Mouse (Mus musculus) midbrain, embryonic 11.5 days (tissue): ENCODE data around the gene Serbp1. TPM values are rescaled to one million over a fixed set of nuclear protein-coding genes. Genes with fewer than 3 reads are reported as not detected.
A peak's percentile ranks its signal among the peaks of the same experiment; 100 is the strongest.

Experiments used
- ATAC-seq: fragments of 200-750 bp; cut with Nextera tagmentation; 2 replicates; pipeline ENCODE4 v1.8.0; 2017; ENCODE audit warnings: moderate TSS enrichment, moderate library complexity; ENCODE audit not compliant: low FRiP score
- DNase-seq: peaks from one replicate; pipeline ENCODE4 v3.0.0; 2015; ENCODE audit warnings: low spot score; ENCODE audit errors: missing footprints
- H3K27ac ChIP-seq: fragments of 300-500 bp; sonication (generic); 2 replicates; pipeline ENCODE4 v1.5.1; 2014; ENCODE audit warnings: low read depth, low read length
- H3K27me3 ChIP-seq: fragments of 300-500 bp; sonication (generic); 2 replicates; pipeline ENCODE4 v1.6.1; 2014; ENCODE audit warnings: mild to moderate bottlenecking, low read length, moderate library complexity, mixed read lengths; ENCODE audit not compliant: control insufficient read depth, insufficient read depth
- H3K36me3 ChIP-seq: fragments of 300-500 bp; sonication (generic); 2 replicates; pipeline ENCODE4 v1.6.1; 2014; ENCODE audit warnings: mild to moderate bottlenecking, low read length, moderate library complexity, mixed read lengths; ENCODE audit not compliant: control insufficient read depth, insufficient read depth
- H3K4me1 ChIP-seq: fragments of 300-500 bp; sonication (generic); 2 replicates; pipeline ENCODE4 v1.6.1; 2014; ENCODE audit warnings: low read length; ENCODE audit not compliant: control insufficient read depth, insufficient read depth
- H3K4me2 ChIP-seq: fragments of 300-500 bp; sonication (generic); 2 replicates; pipeline ENCODE4 v1.6.1; 2014; ENCODE audit warnings: mild to moderate bottlenecking, moderate library complexity
- H3K4me3 ChIP-seq: fragments of 300-500 bp; sonication (generic); 2 replicates; pipeline ENCODE4 v1.5.1; 2014; ENCODE audit warnings: low read depth, low read length
- H3K9ac ChIP-seq: fragments of 300-500 bp; sonication (generic); 2 replicates; pipeline ENCODE4 v1.6.1; 2014; ENCODE audit warnings: low read length
- H3K9me3 ChIP-seq: fragments of 300-500 bp; sonication (generic); 2 replicates; pipeline ENCODE4 v1.6.1; 2016; ENCODE audit warnings: low read length; ENCODE audit not compliant: control insufficient read depth
- WGBS: fragments of 180-500 bp; shearing (Covaris S2); extraction: QIAGEN DNeasy Blood & Tissue Kit; methylation state at CpG from one replicate; pipeline ENCODE4 v1.1.7; 2014; 5-methylcytosine and 5-hydroxymethylcytosine counted together
- polyA plus RNA-seq: library from polyadenylated mRNA; unstranded; fragments of >200 nt; fragmentation: Nextera tagmentation; extraction: Ambion mirVana; gene quantifications from 2 replicates; pipeline ENCODE4 v1.2.1, GENCODE M21; 2014

Serbp1 gene
- polyA plus RNA-seq, 1 experiment from 2014 or later = 547 TPM

DNA sequence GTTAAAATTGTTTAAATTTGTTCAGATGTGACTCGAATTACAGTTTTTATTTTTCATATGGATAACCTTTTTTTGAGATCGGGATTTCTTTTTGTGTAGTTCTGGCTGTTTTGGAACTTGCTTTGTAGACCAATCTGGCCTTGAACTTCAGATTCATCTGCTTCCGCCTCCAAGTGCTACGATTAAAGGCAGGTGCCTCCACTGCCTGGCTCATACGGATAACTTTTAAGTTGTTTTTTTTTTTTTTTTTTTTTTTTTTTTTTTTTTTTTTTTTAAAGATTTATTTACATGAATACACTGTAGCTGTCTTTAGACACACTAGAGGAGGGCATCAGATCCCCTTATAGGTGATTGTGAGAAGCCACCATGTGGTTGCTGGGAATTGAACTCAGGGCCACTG lies 40.0 kb downstream of the Serbp1 start:
- H3K9ac ChIP-seq = no peak overlapping the region
- DNase-seq = no peak
- 91% methylated on average over 5 of the region's 5 CpGs for WGBS

DNA sequence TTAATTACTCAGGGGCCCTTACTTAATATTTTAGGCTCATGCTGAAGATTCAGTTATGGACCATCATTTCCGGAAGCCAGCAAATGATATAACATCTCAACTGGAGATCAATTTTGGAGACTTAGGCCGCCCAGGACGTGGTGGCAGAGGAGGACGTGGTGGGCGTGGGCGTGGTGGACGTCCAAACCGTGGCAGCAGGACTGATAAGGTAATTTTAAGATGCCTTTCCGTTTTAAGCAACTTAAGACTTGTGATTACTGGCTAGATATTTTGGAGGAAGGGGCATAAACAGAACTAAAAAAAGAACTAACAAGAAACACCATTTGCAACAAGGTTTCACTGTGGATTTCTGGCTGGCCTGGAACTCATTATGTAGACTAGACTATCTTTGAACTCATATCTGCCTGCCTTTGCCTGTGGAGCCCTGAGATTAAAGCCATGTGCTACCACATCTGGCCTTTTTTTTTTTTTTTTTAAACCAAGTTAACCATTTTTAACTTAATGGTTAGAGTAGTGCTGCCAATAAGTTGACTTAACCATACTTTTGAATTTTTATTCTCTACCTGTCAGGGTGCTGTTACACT lies 43.7 kb downstream of the Serbp1 start:
- H3K27ac ChIP-seq = no peak overlapping the region
- no peak overlapping the region for H3K4me2 ChIP-seq
- H3K9ac ChIP-seq = no peak overlapping the region
- no peaks in the 10 kb centered on the region for H3K9me3 ChIP-seq
- peaks cover 2% of the 10 kb centered on the region; the same call in 1 of the 2 replicates for H3K36me3 ChIP-seq
- no peak for DNase-seq
- no peaks in the 10 kb centered on the region for H3K27me3 ChIP-seq
- H3K4me3 ChIP-seq = no peak overlapping the region
- 89% methylated on average over 9 of the region's 9 CpGs for WGBS
- no peaks in the 10 kb centered on the region for H3K4me1 ChIP-seq
- no peak for ATAC-seq

More for the DNA sequence above, 40.0 kb downstream of the Serbp1 start:
- ATAC-seq = no peak
- H3K36me3 ChIP-seq = peaks cover 5% of the 10 kb centered on the region; the same call in 1 of the 2 replicates
- H3K4me1 ChIP-seq = no peaks in the 10 kb centered on the region
- no peak overlapping the region for H3K27ac ChIP-seq
- H3K4me2 ChIP-seq = no peak overlapping the region
- no peaks in the 10 kb centered on the region for H3K27me3 ChIP-seq
- no peak overlapping the region for H3K4me3 ChIP-seq
- H3K9me3 ChIP-seq = no peaks in the 10 kb centered on the region

DNA sequence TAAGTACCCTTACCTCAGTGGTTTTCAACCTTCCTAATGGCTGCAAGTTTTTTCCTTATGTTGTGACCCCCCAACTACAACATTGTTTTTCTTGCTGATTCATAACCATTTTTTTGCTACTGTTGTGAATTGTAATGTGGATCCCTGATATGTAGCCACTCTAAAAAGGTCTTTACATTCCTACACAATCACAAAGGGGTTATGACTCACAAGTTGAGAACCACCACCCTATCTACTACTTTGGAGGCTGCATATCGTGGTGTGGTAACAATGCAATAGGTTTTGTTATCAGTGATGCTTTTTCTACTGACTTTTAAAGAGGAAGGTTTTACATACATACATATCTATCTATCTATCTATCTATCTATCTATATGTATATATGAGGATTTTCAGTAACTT lies 44.9 kb downstream of the Serbp1 start:
- Histone ChIP-seq H3K4me1 (no peaks in the 10 kb centered on the region), H3K9ac (no peak overlapping the region), H3K9me3 (no peaks in the 10 kb centered on the region), H3K4me3 (no peak overlapping the region), H3K27ac (no peak overlapping the region), H3K4me2 (no peak overlapping the region), H3K36me3 (peaks cover 2% of the 10 kb centered on the region; the same call in 1 of the 2 replicates), H3K27me3 (no peaks in the 10 kb centered on the region)
- DNase-seq (no peak), ATAC-seq (no peak)
- 91% methylated on average over 1 of the region's 1 CpGs for WGBS

DNA sequence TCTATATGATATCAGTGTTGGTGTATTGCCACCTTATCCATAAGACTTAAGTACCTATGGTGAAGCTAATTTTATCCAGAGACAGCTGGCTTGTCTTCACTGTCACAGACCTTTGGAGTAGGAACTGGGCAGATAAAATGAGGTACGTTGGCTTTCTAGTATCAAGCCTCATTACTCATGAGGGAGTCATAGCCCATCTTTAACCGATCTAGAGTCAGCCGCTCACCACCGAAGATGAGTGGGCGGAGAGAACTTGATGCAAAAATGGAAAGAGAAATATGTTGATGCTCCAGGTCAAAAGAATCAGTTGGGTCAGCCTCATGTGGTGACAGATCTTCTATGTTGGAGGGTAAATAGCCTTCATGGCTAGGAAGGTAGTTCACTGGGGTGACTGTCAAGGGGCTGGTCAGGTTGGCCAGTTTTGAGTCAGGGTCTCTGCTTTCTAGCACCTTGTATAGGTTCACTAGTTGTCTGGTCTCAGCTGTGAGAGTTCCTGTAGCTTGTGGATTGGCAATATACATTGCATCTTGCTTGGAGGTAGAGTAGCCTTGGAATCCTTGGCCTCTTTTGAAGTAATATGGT lies 54.2 kb downstream of the Serbp1 start:
- WGBS = 92% methylated on average over 5 of the region's 5 CpGs
- Histone ChIP-seq H3K27me3 (no peaks in the 10 kb centered on the region), H3K9ac (no peak overlapping the region), H3K9me3 (no peaks in the 10 kb centered on the region), H3K4me2 (no peak overlapping the region), H3K27ac (no peak overlapping the region), H3K36me3 (no peaks in the 10 kb centered on the region; the same call in 1 of the 2 replicates), H3K4me1 (no peaks in the 10 kb centered on the region), H3K4me3 (no peak overlapping the region)
- ATAC-seq = 0 out of 2 replicates have a peak, but pooled peaks have one; percentile 9
- DNase-seq = no peak

DNA sequence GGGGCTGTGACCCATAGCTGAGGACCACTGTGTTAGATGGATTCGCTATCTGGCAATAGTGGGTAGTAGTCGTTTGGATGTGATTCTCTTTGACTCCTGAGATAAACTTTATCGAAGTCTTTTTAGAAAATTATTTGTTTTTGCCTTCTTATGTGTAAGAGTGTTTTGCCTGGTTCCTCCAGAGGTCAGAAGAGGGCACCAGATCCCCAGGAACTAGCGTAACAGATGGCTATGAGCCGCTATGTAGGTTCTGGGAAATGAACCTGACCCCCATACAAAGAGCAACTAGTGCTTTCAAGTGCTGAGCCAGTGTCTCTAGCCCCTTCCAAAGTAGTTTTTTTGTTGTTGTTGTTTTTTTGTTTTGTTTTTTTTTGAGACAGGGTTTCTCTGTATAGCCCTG lies 58.1 kb downstream of the Serbp1 start:
- no peak overlapping the region for H3K27ac ChIP-seq
- no peaks in the 10 kb centered on the region for H3K36me3 ChIP-seq
- H3K4me1 ChIP-seq = no peaks in the 10 kb centered on the region
- H3K9ac ChIP-seq = no peak overlapping the region
- no peak overlapping the region for H3K4me3 ChIP-seq
- ATAC-seq (no peak), DNase-seq (no peak)
- WGBS = 58% methylated on average over 5 of the region's 5 CpGs
- H3K4me2 ChIP-seq = no peak overlapping the region
- no peaks in the 10 kb centered on the region for H3K9me3 ChIP-seq
- H3K27me3 ChIP-seq = no peaks in the 10 kb centered on the region

DNA sequence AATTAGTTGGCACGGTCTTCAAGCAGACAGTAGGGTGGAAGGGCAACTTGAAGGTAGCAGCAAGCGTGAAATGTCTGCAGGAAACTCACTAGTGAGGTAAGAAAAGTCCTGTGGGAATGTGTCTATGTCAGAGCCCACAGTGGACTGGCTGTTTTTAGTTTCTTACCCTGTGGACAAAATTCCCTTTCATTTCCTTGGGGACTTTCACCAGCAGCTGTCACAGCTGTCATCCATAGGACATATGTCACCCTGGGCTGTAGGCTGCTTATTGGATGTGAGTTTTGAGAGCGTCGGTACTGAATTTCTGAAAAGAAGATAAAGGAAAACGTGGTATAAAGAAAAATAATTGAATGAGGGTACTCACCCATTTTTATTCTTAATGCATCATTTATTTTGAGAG lies 60.8 kb downstream of the Serbp1 start:
- H3K27me3 ChIP-seq = no peaks in the 10 kb centered on the region
- H3K4me1 ChIP-seq = no peaks in the 10 kb centered on the region
- no peak overlapping the region for H3K9ac ChIP-seq
- ATAC-seq = no peak
- no peak for DNase-seq
- no peak overlapping the region for H3K27ac ChIP-seq
- no peak overlapping the region for H3K4me3 ChIP-seq
- H3K36me3 ChIP-seq = no peaks in the 10 kb centered on the region
- H3K4me2 ChIP-seq = no peak overlapping the region
- WGBS = 81% methylated on average over 5 of the region's 5 CpGs
- no peaks in the 10 kb centered on the region for H3K9me3 ChIP-seq

DNA sequence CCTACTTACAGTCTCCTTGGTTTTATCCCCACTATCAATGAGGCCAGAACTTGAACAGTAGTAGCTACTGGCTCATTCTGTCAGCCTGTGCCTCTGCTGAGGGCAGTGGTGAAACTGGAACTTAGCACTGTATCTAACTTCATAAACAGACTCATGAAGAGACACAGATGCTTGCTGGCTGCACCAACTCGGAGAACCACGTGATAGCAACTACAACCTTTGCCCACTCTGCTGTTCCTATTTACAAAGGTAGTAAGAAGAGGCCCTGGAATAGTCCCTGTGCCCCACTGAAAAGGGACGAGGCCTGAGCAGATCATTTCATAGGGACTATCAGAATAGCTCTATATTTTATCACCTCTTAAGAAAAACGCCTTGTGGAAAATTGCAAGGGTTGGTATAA lies 62.3 kb downstream of the Serbp1 start:
- no peaks in the 10 kb centered on the region for H3K9me3 ChIP-seq
- no peak overlapping the region for H3K9ac ChIP-seq
- H3K4me1 ChIP-seq = no peaks in the 10 kb centered on the region
- no peaks in the 10 kb centered on the region for H3K36me3 ChIP-seq
- no peaks in the 10 kb centered on the region for H3K27me3 ChIP-seq
- no peak for DNase-seq
- H3K4me2 ChIP-seq = no peak overlapping the region
- ATAC-seq = no peak
- no peak overlapping the region for H3K27ac ChIP-seq
- 78% methylated on average over 4 of the region's 4 CpGs for WGBS
- no peak overlapping the region for H3K4me3 ChIP-seq

DNA sequence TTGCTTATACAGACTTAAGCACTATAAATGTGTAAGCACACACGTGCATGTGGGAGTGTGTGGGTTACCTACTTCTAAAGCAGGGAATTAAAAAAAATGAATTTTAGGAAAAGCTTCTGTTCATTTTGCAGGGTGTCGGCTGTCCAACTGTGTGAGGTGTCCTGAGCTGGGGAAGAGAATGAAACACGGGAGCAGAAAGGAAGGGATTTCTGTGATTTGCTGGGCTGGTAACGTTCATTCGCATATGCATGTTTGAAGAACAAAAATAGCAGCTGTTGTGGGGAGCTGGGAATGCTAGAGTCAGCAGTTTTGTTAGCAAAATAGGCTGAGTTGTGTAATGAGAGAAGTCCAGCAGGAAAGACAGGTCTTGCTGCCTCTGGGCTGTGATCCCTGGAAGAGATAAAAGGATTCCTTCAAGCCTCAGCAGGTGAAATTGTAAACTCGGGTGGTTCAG lies 62.8 kb downstream of the Serbp1 start:
- DNase-seq (no peak), ATAC-seq (no peak)
- H3K4me2 ChIP-seq = no peak overlapping the region
- H3K9ac ChIP-seq = no peak overlapping the region
- no peak overlapping the region for H3K4me3 ChIP-seq
- H3K36me3 ChIP-seq = no peaks in the 10 kb centered on the region
- H3K9me3 ChIP-seq = no peaks in the 10 kb centered on the region
- no peak overlapping the region for H3K27ac ChIP-seq
- WGBS = 62% methylated on average over 6 of the region's 6 CpGs
- H3K27me3 ChIP-seq = no peaks in the 10 kb centered on the region
- no peaks in the 10 kb centered on the region for H3K4me1 ChIP-seq

DNA sequence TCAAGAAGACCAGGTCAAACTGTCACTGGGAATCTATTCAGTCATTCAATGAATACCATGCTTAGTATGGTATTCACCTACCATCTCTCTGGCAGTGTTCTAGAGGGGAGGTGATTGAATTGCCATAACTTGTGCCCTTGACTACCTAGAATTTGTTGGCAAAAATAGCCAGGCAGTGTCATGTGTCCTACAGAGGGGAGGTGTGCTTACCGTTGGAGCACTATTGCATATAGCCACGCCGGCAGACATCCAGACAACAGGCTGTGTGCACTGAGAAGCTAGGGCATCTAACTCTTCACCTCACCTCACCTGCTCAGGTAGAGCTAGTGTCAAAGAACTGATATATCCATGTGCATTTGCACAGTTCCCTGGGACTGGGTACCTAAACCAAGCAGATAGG lies 63.3 kb downstream of the Serbp1 start:
- H3K4me3 ChIP-seq = no peak overlapping the region
- no peak overlapping the region for H3K9ac ChIP-seq
- no peaks in the 10 kb centered on the region for H3K27me3 ChIP-seq
- DNase-seq (no peak), ATAC-seq (no peak)
- H3K9me3 ChIP-seq = no peaks in the 10 kb centered on the region
- H3K27ac ChIP-seq = no peak overlapping the region
- no peaks in the 10 kb centered on the region for H3K4me1 ChIP-seq
- no peak overlapping the region for H3K4me2 ChIP-seq
- 88% methylated on average over 3 of the region's 3 CpGs for WGBS
- no peaks in the 10 kb centered on the region for H3K36me3 ChIP-seq
